Mouse (Mus musculus) brain, embryonic 14.5 days (tissue): ENCODE measurements at regions not wholly inside any gene's neighbourhood (a gene's known extent, or its start where the extent isn't known, plus 50 kb on each side); places are given as distances from the start of the nearest gene placed in this dataset.

Experiments used
- DNase-seq: peaks from one replicate; pipeline ENCODE4 v3.0.0-alpha.2; 2011; ENCODE audit warnings: low read depth
- CTCF ChIP-seq: fragments of 200-500 bp; IDR thresholded peaks from 2 replicates; pipeline ENCODE4 v1.5.1; 2012; ENCODE audit warnings: inconsistent platforms, mild to moderate bottlenecking, moderate library complexity, borderline replicate concordance; ENCODE audit not compliant: insufficient read depth, insufficient read length; ENCODE audit errors: extremely low read depth
- POLR2A ChIP-seq: fragments of 200-500 bp; IDR thresholded peaks from 2 replicates; pipeline ENCODE4 v1.6.1; 2012; ENCODE audit warnings: mild to moderate bottlenecking, inconsistent platforms, borderline replicate concordance; ENCODE audit not compliant: poor library complexity, insufficient read depth, insufficient read length, severe bottlenecking; ENCODE audit errors: extremely low read depth

DNA sequence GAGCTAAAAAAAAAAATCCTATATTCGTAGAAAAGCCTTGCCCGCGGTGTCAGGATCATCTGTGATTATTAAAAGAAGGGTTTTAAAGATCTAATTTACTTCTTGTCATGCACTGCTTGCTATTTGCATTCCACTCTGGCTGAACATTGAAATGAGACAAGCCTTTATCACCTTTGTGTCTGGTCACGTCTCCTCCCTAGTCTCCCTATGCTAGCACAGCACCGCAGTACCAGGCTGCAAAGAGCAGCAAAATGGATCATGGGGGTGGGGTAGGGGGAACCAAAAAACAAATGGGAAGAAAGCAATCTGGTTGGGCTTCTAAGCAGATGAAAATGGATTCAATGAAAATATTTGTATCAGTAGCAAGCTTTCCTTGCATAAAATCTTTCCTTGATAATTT, 187.8 kb upstream of the Gm11146 start:
- TF ChIP-seq POLR2A: no peak
- no peak for TF ChIP-seq CTCF
- no peak for DNase-seq

DNA sequence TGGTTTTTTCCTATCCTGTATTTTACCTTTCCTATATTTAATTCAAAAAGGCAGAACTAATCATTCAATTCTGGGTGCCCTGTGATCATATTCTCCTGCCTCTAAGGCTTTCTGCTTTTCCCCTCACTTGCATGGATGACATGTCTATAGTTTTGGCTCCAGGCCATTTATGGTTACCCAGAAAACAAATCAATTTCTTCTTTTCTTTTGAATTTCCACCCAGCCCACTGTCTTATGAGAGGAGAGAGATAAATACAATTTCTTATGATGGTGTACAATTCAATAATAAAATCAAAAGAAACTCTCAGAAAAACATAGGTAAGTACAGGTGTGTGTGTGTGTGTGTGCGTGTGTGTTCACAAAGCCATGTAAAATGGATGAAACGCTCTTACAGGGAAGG, 187.3 kb upstream of the Gm11146 start:
- peak; percentile 67 for DNase-seq
- TF ChIP-seq POLR2A: no peak
- TF ChIP-seq CTCF: no peak

DNA sequence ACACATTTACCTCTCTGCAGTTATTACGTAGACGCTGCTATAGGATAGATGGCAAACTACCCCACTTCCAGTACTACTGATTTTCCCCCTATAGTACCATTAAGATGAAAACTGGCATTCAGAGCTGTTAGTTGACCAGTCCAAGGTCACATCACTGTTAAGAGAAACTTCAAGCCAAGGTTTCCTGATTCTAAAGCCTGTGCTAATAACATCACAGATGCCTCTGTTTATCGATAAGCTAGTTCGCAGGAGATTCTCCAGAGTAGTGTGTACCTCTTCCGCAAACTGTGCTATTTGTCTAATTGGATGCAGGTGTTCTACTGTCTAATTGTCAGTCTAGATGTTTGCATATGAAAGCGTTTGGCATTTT, 186.9 kb upstream of the Gm11146 start:
- TF ChIP-seq CTCF (no peak), POLR2A (no peak)
- DNase-seq: peak; percentile 61

DNA sequence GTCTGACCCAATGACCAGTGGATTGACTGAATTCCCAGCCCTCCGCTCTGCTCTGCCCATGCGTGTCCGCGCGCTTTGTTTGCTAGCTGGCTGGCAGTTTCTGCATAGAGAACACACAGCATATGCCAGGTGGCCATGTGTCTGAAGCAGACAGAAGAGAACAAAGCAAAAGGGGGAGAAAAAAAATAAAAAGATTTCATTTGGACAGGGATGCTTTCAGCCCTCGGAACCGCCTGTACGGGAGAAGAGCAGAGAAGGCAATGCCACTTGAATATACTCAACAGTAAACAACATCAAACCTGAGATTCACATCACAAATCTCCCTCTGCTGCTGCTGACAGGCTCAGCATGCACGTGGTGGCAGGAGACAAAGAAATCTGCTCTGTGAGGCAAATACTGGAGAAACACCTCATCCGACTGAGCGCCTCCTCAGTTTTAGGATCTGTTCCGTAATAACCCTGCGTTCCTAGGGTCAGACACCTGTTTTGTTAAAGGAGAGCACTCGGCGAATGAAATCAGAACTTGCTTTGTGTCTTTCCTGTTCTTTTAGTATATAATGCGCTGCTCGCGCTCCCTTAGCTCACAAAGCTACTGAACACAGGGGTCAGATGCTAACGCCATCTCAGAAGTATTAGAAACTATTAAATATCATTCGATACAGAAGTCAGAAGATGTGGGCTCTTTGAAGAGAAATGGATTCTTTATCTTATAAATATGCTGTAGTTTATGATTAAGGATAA, 186.3 kb upstream of the Gm11146 start:
- peak; percentile 95 for DNase-seq
- TF ChIP-seq CTCF (peak; percentile 8; the same call in 1 of the 2 replicates), POLR2A (no peak)

DNA sequence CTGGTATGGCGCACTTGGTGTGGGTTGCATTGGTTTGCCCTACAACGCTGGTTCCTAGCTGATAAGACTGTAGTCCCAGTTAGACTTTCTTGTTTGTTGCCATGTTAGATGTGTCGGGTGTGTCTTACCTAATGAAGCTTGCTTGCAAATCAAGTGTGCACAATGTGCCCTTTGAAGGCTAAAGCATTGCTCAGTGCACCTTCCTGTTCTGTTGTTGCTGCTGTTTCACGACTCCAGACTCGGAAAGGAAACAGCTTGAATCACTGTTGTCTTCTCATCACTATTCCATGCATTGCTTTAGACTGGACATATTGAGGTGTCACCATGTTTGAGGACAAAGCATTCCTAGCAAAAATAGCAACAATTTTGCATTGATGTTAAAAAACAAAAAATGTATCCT, 185.1 kb upstream of the Gm11146 start:
- no peak for TF ChIP-seq POLR2A
- no peak for TF ChIP-seq CTCF
- peak; percentile 52 for DNase-seq

DNA sequence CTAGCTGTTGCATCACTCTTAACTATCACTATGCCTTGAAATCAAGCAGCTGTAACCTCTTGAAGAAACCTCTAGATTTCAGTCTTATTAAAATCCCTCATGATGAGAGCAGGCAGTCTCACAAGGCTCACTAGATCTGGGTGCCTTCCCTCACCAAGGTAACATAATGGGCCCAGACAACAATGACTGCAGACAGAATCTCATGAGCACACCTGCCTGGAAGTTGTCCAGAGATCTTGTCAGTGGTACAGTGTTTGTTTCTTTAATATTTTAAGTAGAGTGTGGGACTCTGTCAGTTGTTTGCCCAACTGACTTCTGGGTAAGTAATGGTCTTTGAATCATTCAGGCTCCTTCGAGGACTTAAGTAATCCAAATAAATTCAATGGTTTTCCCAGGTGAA, 177.1 kb upstream of the Gm11146 start:
- no peak for TF ChIP-seq CTCF
- no peak for TF ChIP-seq POLR2A
- no peak for DNase-seq

DNA sequence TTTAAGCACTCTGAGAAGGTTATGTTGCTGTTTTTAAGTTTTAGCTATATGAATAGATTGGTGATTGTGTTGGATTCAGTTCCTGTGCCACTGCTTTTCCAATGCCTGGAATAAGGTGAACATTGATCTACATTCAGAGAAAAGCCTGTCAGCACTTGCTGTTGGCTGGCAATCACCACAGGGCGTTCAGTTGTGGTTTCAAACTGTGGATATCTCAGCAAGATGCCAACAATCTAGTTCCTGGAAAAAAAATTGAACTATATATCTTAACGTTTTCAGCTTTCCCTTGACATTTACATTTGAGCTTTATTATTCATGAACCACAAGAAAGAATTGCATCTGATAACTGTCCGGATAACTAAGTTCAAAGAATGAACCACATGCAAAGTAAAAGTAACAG, 170.2 kb upstream of the Gm11146 start:
- DNase-seq: no peak

DNA sequence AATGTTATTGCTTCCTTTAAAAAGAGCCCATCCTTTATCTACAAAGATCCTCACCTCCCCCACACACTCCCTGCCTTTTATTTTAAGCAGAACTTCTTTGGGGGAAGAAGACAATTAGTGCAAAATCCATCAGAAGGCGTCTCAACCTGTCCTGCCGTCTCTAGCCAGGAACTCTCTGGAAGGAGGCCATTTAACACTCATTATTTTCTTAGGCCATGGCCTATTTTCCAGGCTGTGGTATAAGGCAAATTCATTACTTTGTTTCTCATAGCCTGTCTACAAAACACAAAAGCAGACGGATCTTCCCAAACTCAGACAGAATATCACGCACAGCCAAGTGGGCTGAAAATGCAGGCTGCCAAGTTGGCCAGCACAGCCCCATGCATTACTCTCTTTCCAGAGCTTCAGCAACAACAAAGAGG, 159.0 kb upstream of the Gm11146 start:
- DNase-seq: peak; percentile 85
- TF ChIP-seq CTCF (no peak), POLR2A (no peak)

More for the DNA sequence above, 170.2 kb upstream of the Gm11146 start:
- no peak for TF ChIP-seq POLR2A
- TF ChIP-seq CTCF: no peak

DNA sequence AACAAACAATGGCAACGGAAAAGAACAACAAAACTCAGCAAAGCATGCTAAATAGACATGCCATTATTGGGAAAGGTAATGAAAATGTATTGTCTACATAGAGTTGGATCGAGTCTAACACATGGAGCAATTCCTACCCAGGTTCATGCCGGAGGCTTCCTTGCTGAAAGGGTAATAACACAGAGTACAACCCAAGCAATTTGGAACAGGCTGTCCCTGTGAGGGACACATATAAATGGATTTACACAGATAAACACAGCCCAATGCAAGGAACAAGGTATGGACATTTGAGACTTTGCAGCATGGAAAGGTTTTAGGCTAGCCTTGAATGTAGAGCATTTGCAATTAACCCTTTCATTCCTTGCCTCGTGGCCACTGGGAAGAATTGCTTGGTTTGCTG, 158.6 kb upstream of the Gm11146 start:
- peak; percentile 58 for DNase-seq

DNA sequence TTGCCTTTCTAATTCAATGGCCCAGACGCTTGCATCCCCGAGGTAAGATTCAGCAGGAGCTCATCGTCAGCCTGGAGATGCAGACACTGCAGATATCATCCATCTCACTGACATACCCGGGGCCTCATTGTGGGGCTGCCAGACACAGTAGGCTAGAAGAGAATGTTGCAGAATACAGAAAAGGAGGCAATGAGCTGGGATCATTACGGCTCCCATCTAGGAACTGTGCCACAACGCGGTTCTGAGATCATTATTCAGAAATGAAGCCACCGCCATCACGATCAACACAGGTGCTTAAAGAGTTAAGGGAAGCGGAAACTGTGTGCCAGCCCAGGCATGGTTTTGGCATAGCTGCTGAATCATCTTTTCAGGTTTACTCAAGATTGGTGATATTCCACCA, 158.1 kb upstream of the Gm11146 start:
- TF ChIP-seq CTCF: no peak
- no peak for TF ChIP-seq POLR2A
- DNase-seq: peak; percentile 89

More for the DNA sequence above, 158.6 kb upstream of the Gm11146 start:
- TF ChIP-seq POLR2A (no peak), CTCF (no peak)

DNA sequence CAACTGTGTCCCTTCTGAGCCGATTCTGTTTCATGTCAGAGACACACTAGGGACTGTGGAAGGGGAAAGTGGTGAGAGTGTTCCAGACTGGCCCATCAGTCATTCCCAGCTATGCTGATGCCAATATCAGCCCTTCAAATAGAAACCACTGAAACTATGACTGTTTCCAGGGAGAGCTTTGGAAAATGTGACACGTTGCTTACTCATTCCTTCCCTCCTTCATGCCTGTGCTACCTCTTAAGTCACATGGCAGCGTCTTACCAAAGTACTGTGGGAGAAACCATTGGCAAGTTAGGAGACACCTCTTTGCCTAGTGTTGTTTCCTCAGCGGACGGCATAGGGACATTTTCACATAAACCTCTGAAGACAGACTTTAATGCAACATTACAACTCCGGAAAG, 153.0 kb upstream of the Gm11146 start:
- DNase-seq: no peak
- TF ChIP-seq CTCF (no peak), POLR2A (no peak)

DNA sequence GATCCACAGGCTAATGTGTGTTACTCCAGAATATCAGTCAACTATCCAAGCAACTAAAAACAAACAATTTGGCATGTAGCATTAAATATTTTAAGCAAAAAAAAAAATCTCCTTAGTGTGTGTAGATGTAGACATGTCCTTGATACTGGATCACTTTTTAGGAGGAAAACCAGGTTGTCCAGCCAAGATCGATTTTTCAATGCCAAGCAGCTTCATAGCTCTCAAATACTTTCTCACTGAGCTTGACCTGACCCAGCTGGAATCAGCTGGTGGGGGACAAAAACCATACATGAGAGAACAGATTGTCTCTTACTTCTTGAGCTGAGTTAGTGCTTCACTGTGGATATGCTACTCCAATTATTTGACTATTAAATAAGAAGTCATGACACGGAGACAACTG, 147.6 kb upstream of the Gm11146 start:
- DNase-seq: no peak
- TF ChIP-seq POLR2A (no peak), CTCF (no peak)

DNA sequence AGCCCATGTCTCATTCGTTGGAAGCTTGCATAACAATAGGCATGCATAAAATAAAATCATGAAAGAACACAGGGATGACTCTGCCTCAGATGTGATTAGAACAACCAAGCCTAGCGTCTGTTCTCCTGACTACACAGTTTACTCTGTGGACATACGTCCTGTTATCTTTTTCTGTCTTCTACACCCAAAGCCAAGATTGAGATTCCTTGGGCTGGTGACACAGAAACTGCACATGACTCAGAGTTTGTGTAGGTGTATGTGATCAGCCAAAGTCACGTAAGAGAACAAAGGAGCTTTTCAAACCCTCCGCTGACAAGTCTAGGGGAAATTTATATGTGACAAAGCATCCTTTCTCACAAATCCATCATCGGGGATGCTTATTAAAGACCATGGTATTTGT, 141.9 kb upstream of the Gm11146 start:
- no peak for TF ChIP-seq CTCF
- TF ChIP-seq POLR2A: no peak
- DNase-seq: no peak

DNA sequence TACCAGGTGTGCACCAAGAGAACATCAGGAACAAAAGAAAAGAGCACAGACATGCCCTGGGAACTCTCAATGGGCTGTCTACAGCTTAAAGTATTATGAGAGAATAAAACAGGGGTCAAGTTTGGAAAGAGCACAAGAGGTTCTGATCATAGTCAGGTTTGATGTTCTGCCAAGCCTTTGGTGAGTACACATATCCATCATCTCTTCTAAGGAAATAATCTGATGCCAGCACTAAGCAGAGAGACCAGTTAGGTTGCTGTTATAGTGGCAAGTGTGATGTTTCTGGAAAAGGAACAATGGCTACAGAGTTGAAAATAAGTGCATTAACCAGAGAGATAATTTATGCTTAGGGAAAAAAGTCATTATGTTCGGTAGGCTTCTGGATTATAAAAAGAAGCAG, 136.9 kb upstream of the Gm11146 start:
- DNase-seq: no peak

More for the DNA sequence above, 136.9 kb upstream of the Gm11146 start:
- TF ChIP-seq POLR2A (no peak), CTCF (no peak)
